Mouse (Mus musculus): ENCODE data around the gene Wdr46. TPM values are rescaled to one million over a fixed set of nuclear protein-coding genes. Genes with fewer than 3 reads are reported as not detected.

The Wdr46 gene
- polyA plus RNA-seq, 1 experiment from 2014 or later, result 26.5 TPM

- Histone ChIP-seq H3K36me3 (peaks cover 33% of the 10 kb centered on the region), H3K9ac (no peak overlapping the region), H3K4me3 (no peak overlapping the region), H3K27me3 (no peaks in the 10 kb centered on the region; the same call in 1 of the 2 replicates), H3K4me1 (replicated peaks) (peaks cover 45% of the 10 kb centered on the region), H3K9me3 (no peaks in the 10 kb centered on the region), H3K4me2 (no peak overlapping the region), H3K27ac (replicated peaks) (no peak overlapping the region)
- 96% methylated on average over 8 of the region's 8 CpGs for WGBS
- ATAC-seq (ENCODE audit: low FRiP score, low read depth), result no peak
These were observed 26.6 kb upstream of the Wdr46 start for GRCm38 (mm10) chr17:33913905-33914304.

DNA sequence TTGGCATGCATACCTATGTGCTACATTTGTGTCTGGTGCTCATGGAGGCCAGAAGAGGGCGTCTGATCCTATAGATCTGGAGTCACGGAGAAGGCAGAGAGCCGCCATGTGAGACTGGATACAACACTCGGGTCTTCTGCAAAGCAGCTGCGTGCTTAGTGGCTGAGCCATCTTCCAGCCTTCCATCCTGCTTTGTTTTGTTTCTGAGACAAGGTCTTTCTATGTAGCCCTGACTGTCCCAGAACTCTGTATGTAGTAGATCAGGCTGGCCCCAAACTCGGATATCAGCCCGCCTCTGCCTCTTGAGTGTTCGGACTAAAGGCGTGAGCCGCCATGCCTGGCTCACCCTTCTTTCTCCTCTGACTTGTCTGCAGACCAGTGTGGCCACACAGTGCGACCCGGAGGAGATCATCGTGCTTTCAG, 25.5 kb upstream of the Wdr46 start:
- 0 out of 2 replicates have a peak overlapping the region, but pooled peaks have one; percentile 57 for H3K4me3 ChIP-seq
- no peaks in the 10 kb centered on the region; the same call in 1 of the 2 replicates for H3K27me3 ChIP-seq
- no peak for ATAC-seq (ENCODE audit: low FRiP score, low read depth)
- no peaks in the 10 kb centered on the region for H3K9me3 ChIP-seq
- H3K4me1 ChIP-seq (replicated peaks), result peaks cover 51% of the 10 kb centered on the region
- peaks cover 33% of the 10 kb centered on the region for H3K36me3 ChIP-seq
- H3K4me2 ChIP-seq, result peak overlapping the region; percentile 78
- WGBS, result 68% methylated on average over 13 of the region's 13 CpGs
- no peak overlapping the region; the same call in 1 of the 2 replicates for H3K27ac ChIP-seq (replicated peaks)
- no peak overlapping the region for H3K9ac ChIP-seq

DNA sequence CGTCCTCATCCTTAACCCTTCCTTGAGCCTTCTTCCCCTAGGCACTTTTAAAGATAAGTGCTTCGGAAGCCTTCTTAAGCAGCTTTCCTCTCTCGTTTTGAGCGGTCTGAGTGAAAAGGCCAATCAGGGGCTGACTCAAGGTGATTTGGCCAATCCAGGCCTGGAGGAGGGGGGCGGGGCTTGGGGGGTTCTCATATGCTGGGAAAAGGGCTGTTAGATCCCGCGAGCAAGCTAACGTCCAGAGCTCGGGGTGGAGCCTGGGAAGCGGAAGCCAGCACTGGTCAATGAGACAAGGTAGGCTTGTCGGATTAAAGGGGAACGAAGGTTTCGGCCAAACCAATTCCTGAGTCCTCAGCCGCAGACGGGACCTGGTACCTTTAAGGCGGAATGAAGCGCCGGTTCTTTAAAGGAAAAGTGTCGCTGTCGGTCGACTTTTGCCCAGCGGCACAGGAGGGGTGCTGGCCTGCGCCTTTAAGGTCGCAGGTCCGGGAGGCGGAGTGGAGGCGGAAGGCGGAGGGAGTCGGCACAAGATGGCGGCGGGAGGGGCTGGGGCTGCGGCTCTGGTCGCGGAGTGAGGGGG, 24.7 kb upstream of the Wdr46 start, which contains the start of the genes Tapbp and Zbtb22:
Gene Tapbp (plus strand): TSS at position 229 of the 580 bp plus-strand sequence.
Gene Zbtb22 (plus strand): TSS at position 234 of the 580 bp plus-strand sequence.
- WGBS, result under 1% methylated on average over 31 of the region's 34 CpGs
- H3K27me3 ChIP-seq, result no peaks in the 10 kb centered on the region; the same call in 1 of the 2 replicates
- H3K4me1 ChIP-seq (replicated peaks), result peaks cover 51% of the 10 kb centered on the region

DNA sequence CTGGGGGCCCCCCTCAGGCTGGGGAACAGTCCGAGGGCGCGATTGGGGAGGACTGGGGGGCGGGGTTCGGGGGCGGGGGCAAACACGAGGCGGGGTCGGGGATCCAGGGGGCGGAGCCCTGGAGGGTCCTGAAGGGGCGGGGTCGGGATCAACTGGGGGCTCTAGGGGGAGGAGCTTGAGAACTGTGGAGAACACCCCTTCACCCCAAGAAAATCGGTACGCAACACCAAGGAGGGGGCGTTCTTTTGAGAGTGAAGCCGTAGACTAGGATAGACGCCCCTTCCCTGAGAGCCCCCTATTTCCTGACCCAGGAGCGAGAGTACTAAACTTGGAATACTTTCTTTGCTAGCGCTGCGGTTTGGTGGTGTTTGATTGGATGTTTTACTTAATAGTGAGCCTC, 24.2 kb upstream of the Wdr46 start:
- under 1% methylated on average over 17 of the region's 20 CpGs for WGBS
- Histone ChIP-seq H3K9me3 (no peaks in the 10 kb centered on the region), H3K27ac (replicated peaks) (peak overlapping the region; percentile 84), H3K4me3 (peak overlapping the region; percentile 57), H3K27me3 (no peaks in the 10 kb centered on the region; the same call in 1 of the 2 replicates), H3K9ac (peak overlapping the region; percentile 52), H3K36me3 (peaks cover 30% of the 10 kb centered on the region), H3K4me1 (replicated peaks) (peaks cover 51% of the 10 kb centered on the region), H3K4me2 (peak overlapping the region; percentile 78)
- peak; percentile 13 for ATAC-seq (ENCODE audit: low FRiP score, low read depth)

More for the DNA sequence above, 24.7 kb upstream of the Wdr46 start, which contains the start of the genes Tapbp and Zbtb22:
- H3K9ac ChIP-seq, result peak within 1 kb of the TSS; percentile 52
- peak within 1 kb of the TSS; percentile 78 for H3K4me2 ChIP-seq
- peaks cover 33% of the 10 kb centered on the region for H3K36me3 ChIP-seq
- no peaks in the 10 kb centered on the region for H3K9me3 ChIP-seq
- H3K27ac ChIP-seq (replicated peaks), result peak within 1 kb of the TSS; percentile 84
- peak; percentile 93 for ATAC-seq (ENCODE audit: low FRiP score, low read depth)
- peak within 1 kb of the TSS; percentile 57 for H3K4me3 ChIP-seq

DNA sequence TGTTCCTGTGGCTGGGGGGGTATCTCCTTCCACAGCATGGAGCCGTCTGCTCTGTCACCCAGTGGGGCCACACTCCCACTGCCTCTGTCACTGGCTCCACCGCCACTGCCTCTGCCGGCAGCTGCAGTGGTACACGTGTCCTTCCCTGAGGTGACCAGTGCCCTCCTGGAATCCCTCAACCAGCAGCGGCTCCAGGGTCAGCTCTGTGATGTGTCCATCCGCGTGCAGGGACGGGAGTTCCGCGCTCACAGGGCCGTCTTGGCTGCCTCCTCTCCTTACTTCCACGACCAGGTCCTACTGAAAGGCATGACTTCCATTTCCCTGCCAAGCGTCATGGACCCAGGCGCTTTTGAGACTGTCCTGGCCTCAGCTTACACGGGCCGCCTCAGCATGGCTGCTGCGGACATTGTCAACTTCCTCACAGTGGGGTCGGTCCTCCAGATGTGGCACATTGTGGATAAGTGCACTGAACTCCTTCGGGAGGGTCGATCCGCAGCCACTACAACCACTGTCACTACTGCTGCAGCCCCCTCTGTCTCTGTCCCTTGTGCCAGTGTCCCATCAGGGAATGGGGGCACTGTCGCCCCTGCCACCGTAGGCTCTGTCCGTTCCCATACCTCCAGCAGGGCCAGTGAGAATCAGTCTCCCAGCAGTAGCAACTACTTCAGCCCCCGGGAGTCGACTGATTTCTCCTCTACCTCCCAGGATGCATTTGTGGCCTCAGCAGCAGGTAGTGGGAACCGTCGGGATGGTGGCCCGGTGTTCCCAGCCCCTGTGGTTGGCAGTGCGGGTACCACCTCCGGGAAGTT, 23.4 kb upstream of the Wdr46 start:
- no peaks in the 10 kb centered on the region for H3K9me3 ChIP-seq
- H3K4me1 ChIP-seq (replicated peaks), result peaks cover 46% of the 10 kb centered on the region
- H3K4me3 ChIP-seq, result peak overlapping the region; percentile 57
- H3K9ac ChIP-seq, result peak overlapping the region; percentile 52
- ATAC-seq (ENCODE audit: low FRiP score, low read depth), result no peak
- H3K27ac ChIP-seq (replicated peaks), result 0 out of 2 replicates have a peak overlapping the region, but pooled peaks have one; percentile 11
- H3K36me3 ChIP-seq, result peaks cover 22% of the 10 kb centered on the region
- H3K4me2 ChIP-seq, result peak overlapping the region; percentile 78
- WGBS, result 71% methylated on average over 31 of the region's 31 CpGs
- no peaks in the 10 kb centered on the region; the same call in 1 of the 2 replicates for H3K27me3 ChIP-seq

- Histone ChIP-seq H3K36me3 (peaks cover 17% of the 10 kb centered on the region), H3K9ac (no peak overlapping the region), H3K9me3 (no peaks in the 10 kb centered on the region), H3K27me3 (no peaks in the 10 kb centered on the region; the same call in 1 of the 2 replicates), H3K4me3 (no peak overlapping the region), H3K4me1 (replicated peaks) (peaks cover 45% of the 10 kb centered on the region), H3K27ac (replicated peaks) (no peak overlapping the region), H3K4me2 (no peak overlapping the region)
- no peak for ATAC-seq (ENCODE audit: low FRiP score, low read depth)
- 81% methylated on average over 18 of the region's 18 CpGs for WGBS
These were observed 22.7 kb upstream of the Wdr46 start for GRCm38 (mm10) chr17:33917656-33918292.

- Histone ChIP-seq H3K4me3 (peak overlapping the region; percentile 45), H3K4me1 (replicated peaks) (peaks cover 45% of the 10 kb centered on the region), H3K9ac (no peak overlapping the region), H3K4me2 (peak overlapping the region; percentile 59), H3K36me3 (peaks cover 13% of the 10 kb centered on the region), H3K27me3 (no peaks in the 10 kb centered on the region; the same call in 1 of the 2 replicates), H3K27ac (replicated peaks) (no peak overlapping the region), H3K9me3 (no peaks in the 10 kb centered on the region)
- WGBS, result 58% methylated on average over 37 of the region's 37 CpGs
- ATAC-seq (ENCODE audit: low FRiP score, low read depth), result no peak
These were observed 21.9 kb upstream of the Wdr46 start for GRCm38 (mm10) chr17:33918293-33919203.

GRCm38 (mm10) chr17:33919351-33920281, 20.8 kb upstream of the Wdr46 start:
- Histone ChIP-seq H3K9me3 (no peaks in the 10 kb centered on the region), H3K36me3 (peaks cover 3% of the 10 kb centered on the region; the same call in 1 of the 2 replicates), H3K27me3 (no peaks in the 10 kb centered on the region; the same call in 1 of the 2 replicates), H3K9ac (peak overlapping the region; percentile 37), H3K4me3 (peak overlapping the region; percentile 45), H3K4me2 (peak overlapping the region; percentile 59), H3K27ac (replicated peaks) (peak overlapping the region; percentile 65), H3K4me1 (replicated peaks) (peaks cover 42% of the 10 kb centered on the region)
- no peak for ATAC-seq (ENCODE audit: low FRiP score, low read depth)
- WGBS, result under 1% methylated on average over 52 of the region's 52 CpGs

DNA sequence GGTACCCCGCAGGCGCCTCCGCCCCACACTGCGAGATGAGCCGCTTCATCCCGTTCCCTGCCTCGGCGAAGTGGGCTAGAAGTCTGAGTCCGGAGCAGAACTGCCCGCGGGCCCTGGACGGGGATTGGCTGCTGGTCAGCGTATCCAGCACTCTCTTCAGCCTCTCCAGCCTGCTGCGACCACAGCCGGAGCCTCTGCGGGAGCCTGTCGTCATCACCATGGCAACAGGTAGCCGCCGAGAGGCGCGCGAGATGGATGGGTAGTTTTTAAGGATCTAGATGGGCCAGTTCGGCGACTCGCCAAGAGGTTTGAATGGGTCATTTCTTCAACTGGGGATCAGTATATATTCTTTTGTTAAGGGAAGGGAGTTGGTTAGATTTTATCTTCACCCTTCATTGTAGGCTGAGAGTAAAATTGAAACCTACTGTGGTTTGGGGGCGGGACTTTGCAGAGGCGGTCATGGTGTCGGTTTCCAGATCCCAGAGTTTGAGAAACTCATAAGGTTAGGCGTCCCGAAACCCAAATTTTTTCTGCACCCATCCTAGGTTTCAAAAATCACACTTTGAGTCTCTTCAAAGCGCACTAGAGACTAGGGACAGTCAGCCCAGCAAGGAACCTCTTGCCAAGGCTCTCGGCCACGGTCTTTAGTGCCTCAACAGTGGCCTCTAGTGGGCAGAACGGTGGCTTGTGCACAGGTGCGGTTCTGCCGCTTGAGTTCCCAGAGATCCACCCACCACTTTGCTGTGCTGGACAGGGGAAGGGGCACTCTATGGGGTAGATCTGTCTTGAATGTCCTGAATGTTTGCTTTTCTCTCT, 20.0 kb upstream of the Wdr46 start:
- peaks cover 33% of the 10 kb centered on the region for H3K4me1 ChIP-seq (replicated peaks)
- ATAC-seq (ENCODE audit: low FRiP score, low read depth), result no peak
- H3K27ac ChIP-seq (replicated peaks), result peak overlapping the region; percentile 65
- H3K9ac ChIP-seq, result peak overlapping the region; percentile 37
- H3K4me3 ChIP-seq, result peak overlapping the region; percentile 45
- 2% methylated on average over 36 of the region's 36 CpGs for WGBS
- H3K27me3 ChIP-seq, result no peaks in the 10 kb centered on the region; the same call in 1 of the 2 replicates
- H3K4me2 ChIP-seq, result peak overlapping the region; percentile 59
- no peaks in the 10 kb centered on the region for H3K9me3 ChIP-seq
- peaks cover 3% of the 10 kb centered on the region; the same call in 1 of the 2 replicates for H3K36me3 ChIP-seq

Measured in hindbrain, embryonic 15.5 days (tissue).